Mouse (Mus musculus): ENCODE measurements around the gene Olfml2b. TPM values are rescaled to one million over a fixed set of nuclear protein-coding genes. Genes with fewer than 3 reads are reported as not detected.

Olfml2b gene
- polyA plus RNA-seq, 1 experiment from 2014 or later = 4.4 TPM

GRCm38 (mm10) chr1:170611631-170612030 lies 32.7 kb upstream of the Olfml2b start:
- no peaks in the 10 kb centered on the region for H3K4me1 ChIP-seq (ENCODE audit: control insufficient read depth, insufficient read depth, low read depth, low read length)
- no peak for ATAC-seq
- H3K4me3 ChIP-seq (ENCODE audit: low read length) = no peak overlapping the region
- no peaks in the 10 kb centered on the region for H3K27me3 ChIP-seq (replicated peaks; ENCODE audit: control insufficient read depth, insufficient read depth, low read length)
- no peak overlapping the region for H3K9ac ChIP-seq (ENCODE audit: low read depth, low read length)
- no peak overlapping the region for H3K4me2 ChIP-seq (ENCODE audit: low read length)
- no peaks in the 10 kb centered on the region for H3K36me3 ChIP-seq (ENCODE audit: control insufficient read depth, insufficient read depth, low read length)
- WGBS = 96% methylated on average over 3 of the region's 3 CpGs
- no peaks in the 10 kb centered on the region for H3K9me3 ChIP-seq (ENCODE audit: control insufficient read depth, low read length)
- H3K27ac ChIP-seq (ENCODE audit: low read depth, low read length) = no peak overlapping the region

GRCm38 (mm10) chr1:170612968-170613872 lies 31.1 kb upstream of the Olfml2b start:
- Histone ChIP-seq H3K27me3 (replicated peaks; ENCODE audit: control insufficient read depth, insufficient read depth, low read length) (no peaks in the 10 kb centered on the region), H3K36me3 (ENCODE audit: control insufficient read depth, insufficient read depth, low read length) (no peaks in the 10 kb centered on the region), H3K27ac (ENCODE audit: low read depth, low read length) (no peak overlapping the region), H3K4me3 (ENCODE audit: low read length) (no peak overlapping the region), H3K9ac (ENCODE audit: low read depth, low read length) (no peak overlapping the region), H3K4me2 (ENCODE audit: low read length) (no peak overlapping the region), H3K4me1 (ENCODE audit: control insufficient read depth, insufficient read depth, low read depth, low read length) (no peaks in the 10 kb centered on the region), H3K9me3 (ENCODE audit: control insufficient read depth, low read length) (no peaks in the 10 kb centered on the region)
- ATAC-seq = peak; percentile 97
- WGBS = 60% methylated on average over 18 of the region's 18 CpGs

- WGBS = 93% methylated on average over 2 of the region's 2 CpGs
- no peak overlapping the region for H3K9ac ChIP-seq (ENCODE audit: low read depth, low read length)
- H3K4me2 ChIP-seq (ENCODE audit: low read length) = no peak overlapping the region
- no peaks in the 10 kb centered on the region for H3K36me3 ChIP-seq (ENCODE audit: control insufficient read depth, insufficient read depth, low read length)
- no peak for ATAC-seq
- H3K4me1 ChIP-seq (ENCODE audit: control insufficient read depth, insufficient read depth, low read depth, low read length) = no peaks in the 10 kb centered on the region
- peaks cover 6% of the 10 kb centered on the region for H3K9me3 ChIP-seq (ENCODE audit: control insufficient read depth, low read length)
- H3K27me3 ChIP-seq (replicated peaks; ENCODE audit: control insufficient read depth, insufficient read depth, low read length) = no peaks in the 10 kb centered on the region
- no peak overlapping the region for H3K4me3 ChIP-seq (ENCODE audit: low read length)
- no peak overlapping the region for H3K27ac ChIP-seq (ENCODE audit: low read depth, low read length)
Observed at GRCm38 (mm10) chr1:170619686-170620374, 24.5 kb upstream of the Olfml2b start.

- H3K27ac ChIP-seq (ENCODE audit: low read depth, low read length) = no peak overlapping the region
- no peaks in the 10 kb centered on the region for H3K36me3 ChIP-seq (ENCODE audit: control insufficient read depth, insufficient read depth, low read length)
- no peaks in the 10 kb centered on the region for H3K27me3 ChIP-seq (replicated peaks; ENCODE audit: control insufficient read depth, insufficient read depth, low read length)
- no peak overlapping the region for H3K9ac ChIP-seq (ENCODE audit: low read depth, low read length)
- no peaks in the 10 kb centered on the region for H3K4me1 ChIP-seq (ENCODE audit: control insufficient read depth, insufficient read depth, low read depth, low read length)
- 81% methylated on average over 5 of the region's 5 CpGs for WGBS
- no peak overlapping the region for H3K4me2 ChIP-seq (ENCODE audit: low read length)
- H3K9me3 ChIP-seq (ENCODE audit: control insufficient read depth, low read length) = peaks cover 6% of the 10 kb centered on the region
- no peak for ATAC-seq
- H3K4me3 ChIP-seq (ENCODE audit: low read length) = no peak overlapping the region
Observed at GRCm38 (mm10) chr1:170622934-170623333, 21.4 kb upstream of the Olfml2b start.

- H3K4me1 ChIP-seq (ENCODE audit: control insufficient read depth, insufficient read depth, low read depth, low read length) = no peaks in the 10 kb centered on the region
- no peak overlapping the region for H3K4me3 ChIP-seq (ENCODE audit: low read length)
- no peak overlapping the region for H3K4me2 ChIP-seq (ENCODE audit: low read length)
- H3K27me3 ChIP-seq (replicated peaks; ENCODE audit: control insufficient read depth, insufficient read depth, low read length) = no peaks in the 10 kb centered on the region
- 93% methylated on average over 1 of the region's 1 CpGs for WGBS
- no peaks in the 10 kb centered on the region for H3K36me3 ChIP-seq (ENCODE audit: control insufficient read depth, insufficient read depth, low read length)
- H3K27ac ChIP-seq (ENCODE audit: low read depth, low read length) = no peak overlapping the region
- peaks cover 6% of the 10 kb centered on the region for H3K9me3 ChIP-seq (ENCODE audit: control insufficient read depth, low read length)
- ATAC-seq = no peak
- no peak overlapping the region for H3K9ac ChIP-seq (ENCODE audit: low read depth, low read length)
Observed at GRCm38 (mm10) chr1:170623432-170623831, 20.9 kb upstream of the Olfml2b start.

GRCm38 (mm10) chr1:170630489-170630888 lies 13.8 kb upstream of the Olfml2b start:
- Histone ChIP-seq H3K4me1 (ENCODE audit: control insufficient read depth, insufficient read depth, low read depth, low read length) (no peaks in the 10 kb centered on the region), H3K9ac (ENCODE audit: low read depth, low read length) (no peak overlapping the region), H3K27ac (ENCODE audit: low read depth, low read length) (no peak overlapping the region), H3K4me3 (ENCODE audit: low read length) (no peak overlapping the region), H3K27me3 (replicated peaks; ENCODE audit: control insufficient read depth, insufficient read depth, low read length) (no peaks in the 10 kb centered on the region), H3K9me3 (ENCODE audit: control insufficient read depth, low read length) (no peaks in the 10 kb centered on the region), H3K36me3 (ENCODE audit: control insufficient read depth, insufficient read depth, low read length) (no peaks in the 10 kb centered on the region), H3K4me2 (ENCODE audit: low read length) (no peak overlapping the region)
- no peak for ATAC-seq
- 80% methylated on average over 4 of the region's 4 CpGs for WGBS

- Histone ChIP-seq H3K4me1 (ENCODE audit: control insufficient read depth, insufficient read depth, low read depth, low read length) (no peaks in the 10 kb centered on the region), H3K36me3 (ENCODE audit: control insufficient read depth, insufficient read depth, low read length) (no peaks in the 10 kb centered on the region), H3K27ac (ENCODE audit: low read depth, low read length) (no peak overlapping the region), H3K4me2 (ENCODE audit: low read length) (no peak overlapping the region), H3K4me3 (ENCODE audit: low read length) (no peak overlapping the region), H3K27me3 (replicated peaks; ENCODE audit: control insufficient read depth, insufficient read depth, low read length) (no peaks in the 10 kb centered on the region), H3K9ac (ENCODE audit: low read depth, low read length) (no peak overlapping the region), H3K9me3 (ENCODE audit: control insufficient read depth, low read length) (no peaks in the 10 kb centered on the region)
- WGBS = 93% methylated on average over 5 of the region's 5 CpGs
- no peak for ATAC-seq
Observed at GRCm38 (mm10) chr1:170631571-170631970, 12.8 kb upstream of the Olfml2b start.

- ATAC-seq = peak; percentile 70
- no peaks in the 10 kb centered on the region for H3K27me3 ChIP-seq (replicated peaks; ENCODE audit: control insufficient read depth, insufficient read depth, low read length)
- H3K27ac ChIP-seq (ENCODE audit: low read depth, low read length) = no peak overlapping the region
- no peaks in the 10 kb centered on the region for H3K36me3 ChIP-seq (ENCODE audit: control insufficient read depth, insufficient read depth, low read length)
- no peak overlapping the region for H3K4me2 ChIP-seq (ENCODE audit: low read length)
- H3K4me3 ChIP-seq (ENCODE audit: low read length) = no peak overlapping the region
- H3K9ac ChIP-seq (ENCODE audit: low read depth, low read length) = no peak overlapping the region
- no peaks in the 10 kb centered on the region for H3K4me1 ChIP-seq (ENCODE audit: control insufficient read depth, insufficient read depth, low read depth, low read length)
- no peaks in the 10 kb centered on the region for H3K9me3 ChIP-seq (ENCODE audit: control insufficient read depth, low read length)
- whole genome bisulfite sequencing = 13% methylated on average over 3 of the region's 3 CpGs
Observed at GRCm38 (mm10) chr1:170632385-170632784, 11.9 kb upstream of the Olfml2b start.

- no peak for ATAC-seq
- no peak overlapping the region for H3K4me3 ChIP-seq (ENCODE audit: low read length)
- no peak overlapping the region for H3K4me2 ChIP-seq (ENCODE audit: low read length)
- WGBS = 72% methylated on average over 4 of the region's 4 CpGs
- no peaks in the 10 kb centered on the region for H3K36me3 ChIP-seq (ENCODE audit: control insufficient read depth, insufficient read depth, low read length)
- H3K9ac ChIP-seq (ENCODE audit: low read depth, low read length) = no peak overlapping the region
- no peaks in the 10 kb centered on the region for H3K27me3 ChIP-seq (replicated peaks; ENCODE audit: control insufficient read depth, insufficient read depth, low read length)
- no peaks in the 10 kb centered on the region for H3K4me1 ChIP-seq (ENCODE audit: control insufficient read depth, insufficient read depth, low read depth, low read length)
- H3K27ac ChIP-seq (ENCODE audit: low read depth, low read length) = no peak overlapping the region
- no peaks in the 10 kb centered on the region for H3K9me3 ChIP-seq (ENCODE audit: control insufficient read depth, low read length)
Observed at GRCm38 (mm10) chr1:170632856-170633255, 11.5 kb upstream of the Olfml2b start.

Measured in hindbrain, embryonic 16.5 days (tissue).